Mouse (Mus musculus) G1E (cell line): ENCODE measurements around the gene Pcx. TPM values are rescaled to one million over a fixed set of nuclear protein-coding genes. Genes with fewer than 3 reads are reported as not detected.

Source experiments
- ATAC-seq: 2 replicates; pipeline ENCODE4 v1.8.0; 2016; ENCODE audit warnings: mild to moderate bottlenecking; ENCODE audit not compliant: insufficient number of reproducible peaks, poor library complexity, low FRiP score, severe bottlenecking; ENCODE audit errors: extremely low read depth
- DNase-seq: peaks from one replicate; pipeline ENCODE4 v3.0.0; 2012; ENCODE audit warnings: low spot score
- H3K27me3 ChIP-seq: 2 replicates; pipeline ENCODE4 v1.6.1; 2012; ENCODE audit warnings: mild to moderate bottlenecking, low read length, inconsistent platforms; ENCODE audit not compliant: insufficient read depth
- H3K36me3 ChIP-seq: replicated peaks from 2 replicates; pipeline ENCODE3; 2012; ENCODE audit warnings: mild to moderate bottlenecking, inconsistent platforms
- H3K4me1 ChIP-seq: 2 replicates; pipeline ENCODE4 v1.6.1; 2012; ENCODE audit warnings: low read depth, low read length, inconsistent platforms, mixed read lengths; ENCODE audit not compliant: insufficient read depth
- H3K4me3 ChIP-seq: 2 replicates; pipeline ENCODE4 v1.5.1; 2012; ENCODE audit warnings: low read depth, mild to moderate bottlenecking, inconsistent platforms, low read length, moderate library complexity, mixed read lengths
- H3K9me3 ChIP-seq: replicated peaks from 2 replicates; pipeline ENCODE4 v1.6.1; 2012; ENCODE audit warnings: inconsistent platforms
- CTCF ChIP-seq: IDR thresholded peaks from 2 replicates; pipeline ENCODE4 v1.5.1; 2012; ENCODE audit warnings: low read depth, low read length, inconsistent platforms, mixed read lengths
- GATA1 ChIP-seq: IDR thresholded peaks from 2 replicates; pipeline ENCODE4 v1.6.1; 2012; ENCODE audit warnings: borderline replicate concordance, low read length, inconsistent platforms, mixed read lengths
- GATA2 ChIP-seq: IDR thresholded peaks from 2 replicates; pipeline ENCODE4 v1.6.1; 2012; ENCODE audit warnings: low read depth, low read length, inconsistent platforms, borderline replicate concordance
- POLR2AphosphoS5 ChIP-seq: IDR thresholded peaks from 2 replicates; pipeline ENCODE4 v1.6.1; 2012; ENCODE audit warnings: low read depth, low read length, inconsistent platforms; ENCODE audit not compliant: insufficient replicate concordance
- TAL1 ChIP-seq: conservative IDR thresholded peaks from 2 replicates; pipeline ENCODE4 v1.6.1; 2012; ENCODE audit warnings: low read depth, low read length, inconsistent platforms, mixed read lengths
- polyA plus RNA-seq: library from polyadenylated mRNA; stranded (reverse); fragments of >175 nt; gene quantifications from 2 replicates; pipeline ENCODE4 v1.2.3, GENCODE M21; 2012
- total RNA-seq, 2 experiments: library from RNA; stranded (forward) in 1 of 2; stranded (reverse) in 1 of 2; fragments of 200-1000 nt in 1 of 2; fragments of >200 nt in 1 of 2; fragmentation: Nextera tagmentation in 1 of 2; gene quantifications; 2 replicates each; pipeline ENCODE4 v1.2.3; 2014 to 2017

The Pcx gene
- total and polyA plus RNA-seq, 3 experiments: 2.2 to 26.3 (median 12.9) TPM

GRCm38 (mm10) chr19:4587426-4587825, 77.2 kb downstream of the Pcx start:
- DNase-seq (no peak), ATAC-seq (no peak)
- Histone ChIP-seq H3K4me3 (no peak overlapping the region), H3K9me3 (no peaks in the 10 kb centered on the region), H3K36me3 (no peaks in the 10 kb centered on the region), H3K4me1 (no peaks in the 10 kb centered on the region), H3K27me3 (peaks cover 13% of the 10 kb centered on the region; the same call in 1 of the 2 replicates)
- no peak for TF ChIP-seq POLR2AphosphoS5
- TF ChIP-seq GATA2: no peak
- TF ChIP-seq GATA1: no peak
- TF ChIP-seq TAL1: no peak
- no peak for TF ChIP-seq CTCF

DNA sequence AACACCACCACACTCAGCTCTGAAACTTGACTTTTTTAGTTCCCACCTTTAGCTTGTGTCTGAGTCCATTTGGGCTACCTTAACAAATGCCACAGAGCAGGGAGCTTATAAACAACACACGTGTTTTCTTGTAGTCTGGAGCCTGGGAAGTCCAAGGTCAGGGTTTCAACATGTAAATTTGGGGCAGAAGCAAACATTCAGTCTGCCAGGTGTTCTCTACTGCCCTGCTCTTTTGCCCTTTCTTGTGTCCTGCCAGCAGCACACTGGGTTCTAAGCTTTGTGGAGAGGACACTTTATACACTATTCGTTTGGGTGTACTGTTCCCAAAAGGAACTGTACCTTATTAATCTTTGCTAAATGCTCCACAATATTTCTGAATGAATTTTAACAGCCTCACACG, 78.2 kb downstream of the Pcx start:
- Histone ChIP-seq H3K9me3 (no peaks in the 10 kb centered on the region), H3K36me3 (no peaks in the 10 kb centered on the region), H3K4me3 (no peak overlapping the region), H3K4me1 (no peaks in the 10 kb centered on the region), H3K27me3 (peaks cover 13% of the 10 kb centered on the region; the same call in 1 of the 2 replicates)
- no peak for TF ChIP-seq GATA1
- TF ChIP-seq TAL1: no peak
- TF ChIP-seq GATA2: no peak
- TF ChIP-seq POLR2AphosphoS5: no peak
- no peak for TF ChIP-seq CTCF
- no peak for DNase-seq
- ATAC-seq: no peak

DNA sequence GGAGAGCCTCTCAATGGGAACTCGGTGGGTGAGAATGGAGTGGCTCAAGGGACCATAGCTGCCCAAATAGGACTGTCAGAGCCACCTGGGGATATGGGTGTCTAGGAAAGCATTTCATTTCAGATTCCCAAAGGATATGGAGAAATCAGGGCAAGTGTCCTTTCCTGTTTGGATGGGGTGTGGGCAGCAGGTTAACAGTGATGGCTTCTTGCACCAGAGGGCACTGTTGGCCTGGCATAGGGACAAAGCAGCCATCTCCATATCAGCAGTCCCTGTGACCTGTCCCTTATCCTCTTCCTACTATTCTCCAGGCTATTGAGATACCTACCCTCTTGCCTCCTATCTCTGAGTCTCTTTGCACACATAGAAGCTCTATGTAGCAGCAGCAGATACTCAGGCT, 78.8 kb downstream of the Pcx start:
- H3K4me1 ChIP-seq: no peaks in the 10 kb centered on the region
- H3K9me3 ChIP-seq: no peaks in the 10 kb centered on the region
- H3K4me3 ChIP-seq: no peak overlapping the region
- TF ChIP-seq POLR2AphosphoS5 (no peak), TAL1 (no peak), GATA2 (no peak), GATA1 (no peak), CTCF (no peak)
- ATAC-seq: no peak
- DNase-seq: no peak
- H3K36me3 ChIP-seq: no peaks in the 10 kb centered on the region
- peaks cover 10% of the 10 kb centered on the region; the same call in 1 of the 2 replicates for H3K27me3 ChIP-seq

DNA sequence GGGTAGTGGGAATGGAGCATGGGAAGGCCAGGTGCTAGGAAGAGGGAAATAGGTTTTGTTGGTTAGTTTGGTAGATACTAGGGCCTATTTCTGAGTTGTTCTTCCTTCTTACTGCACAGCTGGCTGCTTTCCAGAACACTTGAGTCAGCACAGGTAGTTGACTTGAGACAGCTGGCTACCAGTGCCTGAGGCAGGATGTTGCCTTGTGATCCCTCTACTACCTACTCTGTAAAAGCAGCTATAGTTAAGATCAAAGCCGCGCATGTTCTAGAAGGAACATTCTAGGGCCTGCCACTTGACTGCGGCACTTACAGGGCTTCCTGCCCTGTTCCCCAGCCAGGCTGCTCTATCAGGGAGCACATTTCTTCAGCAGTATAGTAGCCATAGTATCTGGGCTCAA, 79.8 kb downstream of the Pcx start:
- DNase-seq: no peak
- no peaks in the 10 kb centered on the region for H3K36me3 ChIP-seq
- ATAC-seq: no peak
- H3K27me3 ChIP-seq: peaks cover 6% of the 10 kb centered on the region; the same call in 1 of the 2 replicates
- no peaks in the 10 kb centered on the region for H3K4me1 ChIP-seq
- no peak for TF ChIP-seq GATA1
- TF ChIP-seq POLR2AphosphoS5: no peak
- no peak for TF ChIP-seq TAL1
- no peak for TF ChIP-seq GATA2
- no peak for TF ChIP-seq CTCF
- no peaks in the 10 kb centered on the region for H3K9me3 ChIP-seq
- no peak overlapping the region for H3K4me3 ChIP-seq

GRCm38 (mm10) chr19:4593792-4594522, 83.7 kb downstream of the Pcx start:
- no peak for ATAC-seq

DNA sequence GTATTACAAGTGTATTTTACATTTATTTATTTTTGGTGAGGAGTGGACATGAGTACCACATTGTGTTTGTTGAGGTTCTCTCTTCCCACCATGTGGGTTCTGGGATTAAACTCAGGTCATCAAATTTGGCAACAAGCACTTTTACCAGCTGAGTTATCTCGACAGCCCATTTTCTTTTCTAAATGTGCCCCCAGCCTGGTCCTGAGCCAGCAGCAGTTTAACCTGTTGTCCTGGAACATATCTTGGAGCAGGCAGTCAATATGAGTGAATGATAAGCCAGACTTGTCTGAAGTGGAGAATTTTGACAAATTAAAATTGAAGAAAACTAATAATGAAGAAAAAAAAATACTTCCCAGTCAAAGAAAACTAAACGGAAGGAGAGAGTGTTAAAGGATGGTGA, 85.8 kb downstream of the Pcx start:
- Histone ChIP-seq H3K36me3 (no peaks in the 10 kb centered on the region), H3K27me3 (peaks cover 8% of the 10 kb centered on the region; the same call in 1 of the 2 replicates), H3K9me3 (no peaks in the 10 kb centered on the region), H3K4me1 (no peaks in the 10 kb centered on the region), H3K4me3 (no peak overlapping the region)
- DNase-seq: no peak
- TF ChIP-seq POLR2AphosphoS5 (no peak), CTCF (no peak), TAL1 (no peak), GATA2 (no peak), GATA1 (no peak)
- ATAC-seq: no peak

More at GRCm38 (mm10) chr19:4593792-4594522, 83.7 kb downstream of the Pcx start:
- H3K36me3 ChIP-seq: no peaks in the 10 kb centered on the region
- no peak for DNase-seq
- no peak overlapping the region for H3K4me3 ChIP-seq
- no peaks in the 10 kb centered on the region for H3K9me3 ChIP-seq
- H3K27me3 ChIP-seq: peaks cover 10% of the 10 kb centered on the region; the same call in 1 of the 2 replicates
- no peaks in the 10 kb centered on the region for H3K4me1 ChIP-seq
- no peak for TF ChIP-seq TAL1
- no peak for TF ChIP-seq GATA1
- no peak for TF ChIP-seq CTCF
- no peak for TF ChIP-seq GATA2
- TF ChIP-seq POLR2AphosphoS5: no peak

DNA sequence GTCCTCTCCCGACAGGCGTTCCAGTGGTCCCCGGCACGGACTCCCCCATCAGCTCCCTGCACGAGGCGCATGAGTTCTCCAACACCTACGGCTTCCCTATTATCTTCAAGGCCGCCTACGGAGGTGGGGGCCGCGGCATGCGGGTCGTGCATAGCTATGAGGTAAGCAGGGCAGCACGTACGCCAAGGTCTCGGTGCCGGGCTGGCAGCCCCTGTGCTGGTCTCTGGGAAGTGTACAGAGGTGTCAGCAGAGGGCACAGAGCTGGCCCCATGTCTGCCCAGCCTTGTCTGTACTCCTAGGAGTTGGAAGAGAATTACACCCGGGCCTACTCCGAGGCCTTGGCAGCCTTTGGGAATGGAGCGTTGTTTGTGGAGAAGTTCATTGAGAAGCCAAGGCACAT, 92.2 kb downstream of the Pcx start:
- no peaks in the 10 kb centered on the region for H3K36me3 ChIP-seq
- ATAC-seq (no peak), DNase-seq (no peak)
- no peaks in the 10 kb centered on the region; the same call in 1 of the 2 replicates for H3K4me1 ChIP-seq
- H3K4me3 ChIP-seq: no peak overlapping the region
- TF ChIP-seq CTCF (no peak), POLR2AphosphoS5 (no peak), GATA2 (no peak), GATA1 (no peak), TAL1 (no peak)
- peaks cover 21% of the 10 kb centered on the region; the same call in 1 of the 2 replicates for H3K27me3 ChIP-seq
- no peaks in the 10 kb centered on the region for H3K9me3 ChIP-seq
